Mouse (Mus musculus) hindbrain, embryonic 11.5 days (tissue): ENCODE results near the gene Cpt2. TPM values are rescaled to one million over a fixed set of nuclear protein-coding genes. Genes with fewer than 3 reads are reported as not detected.
A peak's percentile ranks its signal among the peaks of the same experiment; 100 is the strongest.

ENCODE experiments used
- ATAC-seq: fragments of 200-750 bp; cut with Nextera tagmentation; 2 replicates; pipeline ENCODE4 v1.8.0; 2017; ENCODE audit warnings: mild to moderate bottlenecking, moderate TSS enrichment, moderate library complexity; ENCODE audit not compliant: low FRiP score
- DNase-seq: peaks from one replicate; pipeline ENCODE4 v3.0.0-alpha.2; 2015; ENCODE audit warnings: low spot score
- H3K27ac ChIP-seq: fragments of 300-500 bp; sonication (generic); 2 replicates; pipeline ENCODE4 v1.5.1; 2014; ENCODE audit warnings: mild to moderate bottlenecking, low read depth, low read length
- H3K27me3 ChIP-seq: fragments of 300-500 bp; sonication (generic); 2 replicates; pipeline ENCODE4 v1.6.1; 2014; ENCODE audit warnings: mild to moderate bottlenecking, low read length, moderate library complexity, mixed read lengths; ENCODE audit not compliant: control insufficient read depth, insufficient read depth
- H3K36me3 ChIP-seq: fragments of 300-500 bp; sonication (generic); 2 replicates; pipeline ENCODE4 v1.6.1; 2014; ENCODE audit warnings: mild to moderate bottlenecking, low read length, moderate library complexity, mixed read lengths; ENCODE audit not compliant: control insufficient read depth, insufficient read depth
- H3K4me1 ChIP-seq: fragments of 300-500 bp; sonication (generic); replicated peaks from 2 replicates; pipeline ENCODE4 v1.6.1; 2014; ENCODE audit warnings: low read length, mixed read lengths; ENCODE audit not compliant: control insufficient read depth, insufficient read depth
- H3K4me2 ChIP-seq: fragments of 300-500 bp; sonication (generic); replicated peaks from 2 replicates; pipeline ENCODE4 v1.6.1; 2014; ENCODE audit warnings: mild to moderate bottlenecking, low read depth, low read length
- H3K4me3 ChIP-seq: fragments of 300-500 bp; sonication (generic); 2 replicates; pipeline ENCODE4 v1.5.1; 2014; ENCODE audit warnings: low read depth, low read length
- H3K9ac ChIP-seq: fragments of 300-500 bp; sonication (generic); 2 replicates; pipeline ENCODE4 v1.6.1; 2014; ENCODE audit warnings: low read depth, low read length
- H3K9me3 ChIP-seq: fragments of 300-500 bp; sonication (generic); 2 replicates; pipeline ENCODE4 v1.6.1; 2016; ENCODE audit warnings: low read length; ENCODE audit not compliant: control insufficient read depth
- WGBS: fragments of 180-500 bp; shearing (Covaris S2); extraction: QIAGEN DNeasy Blood & Tissue Kit; methylation state at CpG from one replicate; pipeline ENCODE4 v1.1.7; 2014; 5-methylcytosine and 5-hydroxymethylcytosine counted together
- polyA plus RNA-seq: library from polyadenylated mRNA; unstranded; fragments of >200 nt; fragmentation: Nextera tagmentation; extraction: Ambion mirVana; gene quantifications from 2 replicates; pipeline ENCODE4 v1.2.1, GENCODE M21; 2014

Gene Cpt2
- polyA plus RNA-seq, 1 experiment from 2014 or later = 34.0 TPM

DNA sequence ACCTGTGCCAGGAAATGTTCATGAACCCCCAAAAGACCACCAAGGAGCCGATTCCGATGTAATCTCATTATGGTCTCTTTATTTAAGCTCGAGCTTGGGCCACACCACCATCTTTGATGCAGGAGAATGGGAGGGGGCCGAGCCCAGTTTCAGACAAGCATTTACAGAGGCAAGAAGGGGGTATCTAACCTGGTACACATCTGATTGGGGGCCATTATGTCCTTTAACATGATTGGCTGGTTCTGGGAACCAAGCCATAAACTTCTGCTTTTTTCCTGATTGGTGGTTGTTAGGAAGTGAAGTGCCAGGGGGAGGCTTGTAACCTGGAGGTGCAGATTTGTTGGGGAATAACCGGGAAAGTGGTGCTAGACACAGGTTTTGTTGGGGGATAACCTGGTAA lies 32.3 kb upstream of the Cpt2 start:
- H3K9me3 ChIP-seq = no peaks in the 10 kb centered on the region
- ATAC-seq (no peak), DNase-seq (no peak)
- H3K4me2 ChIP-seq = no peak overlapping the region
- 83% methylated on average over 5 of the region's 5 CpGs for WGBS
- H3K27ac ChIP-seq = no peak overlapping the region
- no peaks in the 10 kb centered on the region for H3K4me1 ChIP-seq
- no peak overlapping the region for H3K4me3 ChIP-seq
- no peak overlapping the region for H3K9ac ChIP-seq
- H3K36me3 ChIP-seq = no peaks in the 10 kb centered on the region
- no peaks in the 10 kb centered on the region for H3K27me3 ChIP-seq

DNA sequence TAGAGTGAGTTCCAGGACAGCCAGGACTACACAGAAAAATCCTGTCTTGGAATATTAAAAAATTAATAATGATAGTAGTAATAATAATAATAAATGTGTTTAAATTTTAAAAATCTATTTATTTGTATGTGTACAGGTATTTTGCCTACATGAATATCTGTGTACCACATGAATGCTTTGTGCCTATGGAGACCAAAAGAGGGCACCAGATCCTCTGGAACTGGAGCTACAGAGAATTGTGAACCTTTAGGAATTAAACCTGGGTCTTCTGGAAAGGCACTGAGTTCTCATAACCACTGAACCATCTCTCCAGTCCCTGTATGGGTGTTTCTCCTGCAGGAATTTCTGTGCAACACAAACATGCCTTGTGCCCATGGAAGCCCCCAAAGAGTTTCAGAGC lies 29.4 kb upstream of the Cpt2 start:
- H3K4me1 ChIP-seq = no peaks in the 10 kb centered on the region
- H3K9me3 ChIP-seq = no peaks in the 10 kb centered on the region
- no peak for ATAC-seq
- DNase-seq = no peak
- no peak overlapping the region for H3K27ac ChIP-seq
- no peaks in the 10 kb centered on the region for H3K36me3 ChIP-seq
- no peaks in the 10 kb centered on the region for H3K27me3 ChIP-seq
- H3K4me2 ChIP-seq = no peak overlapping the region
- no peak overlapping the region for H3K9ac ChIP-seq
- no peak overlapping the region for H3K4me3 ChIP-seq

DNA sequence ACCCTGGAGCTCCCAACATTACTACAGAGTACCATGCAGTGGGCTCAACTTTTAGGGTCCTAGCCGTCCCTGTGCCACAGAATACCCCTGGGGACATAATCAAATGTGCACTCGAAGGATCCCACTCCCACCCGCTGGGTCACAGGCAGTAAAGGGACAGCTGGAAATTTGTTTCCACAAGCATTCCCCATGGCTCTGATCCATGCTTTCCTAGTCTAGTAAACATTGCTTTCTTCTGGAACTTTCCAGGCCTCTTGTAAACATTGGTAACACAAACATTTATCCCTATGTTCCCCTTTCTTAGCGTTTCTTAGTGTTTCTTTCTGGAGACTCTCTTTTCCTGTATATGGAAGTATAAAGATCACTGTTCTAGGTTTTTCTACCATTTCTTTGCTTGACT lies 26.5 kb upstream of the Cpt2 start:
- WGBS = 80% methylated on average over 4 of the region's 4 CpGs
- Histone ChIP-seq H3K4me3 (no peak overlapping the region), H3K4me1 (no peaks in the 10 kb centered on the region), H3K9ac (no peak overlapping the region), H3K27me3 (no peaks in the 10 kb centered on the region), H3K4me2 (no peak overlapping the region), H3K27ac (no peak overlapping the region), H3K9me3 (no peaks in the 10 kb centered on the region), H3K36me3 (no peaks in the 10 kb centered on the region)
- DNase-seq (no peak), ATAC-seq (no peak)

DNA sequence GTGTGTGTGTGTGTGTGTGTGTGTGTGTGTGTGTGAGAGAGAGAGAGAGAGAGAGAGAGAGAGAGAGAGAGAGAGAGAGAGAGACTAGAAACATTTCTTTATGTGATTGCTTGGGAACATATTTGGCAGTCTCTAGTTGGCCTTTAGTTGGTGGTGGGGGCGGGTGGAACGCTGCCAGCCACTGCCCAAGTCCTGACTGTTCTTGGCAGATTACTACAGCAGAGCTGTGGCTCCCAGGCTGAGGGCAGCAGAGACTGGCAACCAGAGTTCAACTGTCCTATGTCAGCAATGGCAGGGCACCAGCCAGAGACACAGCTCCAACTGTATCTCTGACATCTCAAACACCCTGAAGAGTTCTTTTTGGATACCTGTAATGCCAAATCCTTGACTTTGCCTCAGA lies 20.7 kb upstream of the Cpt2 start:
- Histone ChIP-seq H3K27ac (no peak overlapping the region), H3K9me3 (no peaks in the 10 kb centered on the region), H3K9ac (no peak overlapping the region), H3K4me3 (no peak overlapping the region), H3K4me1 (no peaks in the 10 kb centered on the region), H3K4me2 (no peak overlapping the region), H3K27me3 (no peaks in the 10 kb centered on the region), H3K36me3 (no peaks in the 10 kb centered on the region)
- ATAC-seq (no peak), DNase-seq (no peak)
- 78% methylated on average over 2 of the region's 2 CpGs for WGBS

DNA sequence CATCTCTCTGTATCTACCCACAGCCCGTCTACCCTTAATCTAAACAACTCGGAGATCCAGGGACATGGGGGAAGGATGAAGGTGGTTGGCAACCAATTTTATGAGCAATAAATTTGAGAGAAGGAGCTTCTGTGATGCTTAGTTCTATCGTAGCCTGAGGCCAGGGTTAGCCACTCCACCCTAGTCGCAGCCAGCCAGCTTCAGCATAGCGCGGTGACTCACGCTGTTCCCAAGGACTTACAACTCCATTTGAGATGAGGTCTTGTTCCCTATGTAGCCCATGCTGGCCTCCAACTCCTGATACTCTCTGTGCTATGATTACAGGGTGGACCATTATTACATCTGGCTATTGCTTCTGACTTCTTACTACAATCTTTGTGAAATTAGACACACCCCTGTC lies 19.3 kb upstream of the Cpt2 start:
- Histone ChIP-seq H3K9me3 (no peaks in the 10 kb centered on the region), H3K4me2 (no peak overlapping the region), H3K4me3 (no peak overlapping the region), H3K4me1 (no peaks in the 10 kb centered on the region), H3K36me3 (no peaks in the 10 kb centered on the region), H3K27me3 (no peaks in the 10 kb centered on the region), H3K27ac (no peak overlapping the region), H3K9ac (no peak overlapping the region)
- DNase-seq = no peak
- no peak for ATAC-seq
- WGBS = 92% methylated on average over 7 of the region's 7 CpGs

DNA sequence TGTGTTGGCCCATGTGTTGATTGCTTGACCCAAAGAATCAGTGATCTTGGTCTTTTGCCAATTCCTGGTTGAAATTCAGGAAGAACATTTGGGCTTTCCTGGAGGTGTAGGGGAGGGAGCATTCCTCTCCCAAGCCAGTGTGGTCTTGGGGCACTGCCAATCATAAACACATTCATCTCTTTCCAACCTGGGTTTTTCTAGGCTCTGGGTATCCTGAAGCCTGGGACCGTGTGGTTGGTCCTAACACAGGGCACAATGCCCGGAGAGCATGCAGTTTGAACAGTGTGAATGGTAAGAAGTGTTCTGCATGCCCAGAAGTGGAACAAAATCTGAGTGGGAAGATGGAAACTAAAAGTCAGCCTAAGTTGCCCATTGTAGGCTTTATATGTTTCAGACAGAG lies 14.7 kb upstream of the Cpt2 start:
- no peak for ATAC-seq
- no peak overlapping the region for H3K9ac ChIP-seq
- 84% methylated on average over 2 of the region's 2 CpGs for WGBS
- no peaks in the 10 kb centered on the region for H3K36me3 ChIP-seq
- H3K4me2 ChIP-seq = no peak overlapping the region
- H3K4me3 ChIP-seq = no peak overlapping the region
- DNase-seq = no peak
- H3K27ac ChIP-seq = no peak overlapping the region
- H3K27me3 ChIP-seq = no peaks in the 10 kb centered on the region
- no peaks in the 10 kb centered on the region for H3K4me1 ChIP-seq
- H3K9me3 ChIP-seq = no peaks in the 10 kb centered on the region

DNA sequence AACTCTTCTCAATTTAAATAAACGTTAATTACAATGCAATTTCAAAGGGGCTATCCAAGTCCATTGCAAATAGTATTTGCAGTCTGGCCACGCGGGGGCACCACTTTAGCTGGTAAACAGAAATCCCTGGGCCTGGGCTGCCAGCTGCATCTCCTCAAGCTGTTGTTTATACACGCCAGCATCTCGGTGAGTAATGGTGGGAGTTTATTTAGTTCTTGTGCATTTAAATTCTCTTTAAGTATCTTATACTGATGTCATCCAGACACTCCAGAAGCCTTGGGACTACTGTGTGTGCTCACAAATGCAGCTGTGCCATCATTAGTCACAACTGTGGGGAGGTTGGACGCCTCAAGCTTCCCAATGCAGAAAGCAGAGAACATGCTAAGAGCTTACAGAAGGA lies 13.9 kb upstream of the Cpt2 start:
- Histone ChIP-seq H3K27ac (no peak overlapping the region), H3K4me3 (no peak overlapping the region), H3K9ac (no peak overlapping the region), H3K27me3 (no peaks in the 10 kb centered on the region), H3K4me2 (no peak overlapping the region), H3K36me3 (no peaks in the 10 kb centered on the region), H3K9me3 (no peaks in the 10 kb centered on the region), H3K4me1 (no peaks in the 10 kb centered on the region)
- ATAC-seq = no peak
- peak; percentile 71 for DNase-seq
- 32% methylated on average over 6 of the region's 6 CpGs for WGBS

DNA sequence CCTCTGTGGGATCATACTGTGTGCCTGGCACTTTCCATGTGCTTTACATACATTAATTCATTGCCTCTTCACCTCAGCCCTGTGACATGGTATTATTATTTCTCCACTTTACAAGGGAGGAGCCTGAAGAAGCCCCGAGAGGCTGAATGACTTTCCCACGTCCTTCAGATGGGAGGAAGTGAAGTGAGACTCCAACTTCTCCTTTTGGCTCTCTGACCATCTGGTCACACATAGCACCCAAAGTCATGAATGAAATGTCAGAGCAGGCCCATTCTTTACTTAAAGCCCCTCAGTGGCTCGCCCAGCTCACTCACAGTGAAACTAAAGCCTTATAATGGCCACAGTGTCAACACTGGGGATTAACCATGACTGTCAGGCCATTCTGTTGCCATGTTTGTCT lies 11.8 kb upstream of the Cpt2 start:
- Histone ChIP-seq H3K4me2 (no peak overlapping the region), H3K9ac (no peak overlapping the region), H3K9me3 (no peaks in the 10 kb centered on the region), H3K27me3 (no peaks in the 10 kb centered on the region), H3K4me3 (no peak overlapping the region), H3K27ac (no peak overlapping the region), H3K4me1 (no peaks in the 10 kb centered on the region), H3K36me3 (no peaks in the 10 kb centered on the region)
- ATAC-seq (no peak), DNase-seq (no peak)
- WGBS = 79% methylated on average over 3 of the region's 3 CpGs

DNA sequence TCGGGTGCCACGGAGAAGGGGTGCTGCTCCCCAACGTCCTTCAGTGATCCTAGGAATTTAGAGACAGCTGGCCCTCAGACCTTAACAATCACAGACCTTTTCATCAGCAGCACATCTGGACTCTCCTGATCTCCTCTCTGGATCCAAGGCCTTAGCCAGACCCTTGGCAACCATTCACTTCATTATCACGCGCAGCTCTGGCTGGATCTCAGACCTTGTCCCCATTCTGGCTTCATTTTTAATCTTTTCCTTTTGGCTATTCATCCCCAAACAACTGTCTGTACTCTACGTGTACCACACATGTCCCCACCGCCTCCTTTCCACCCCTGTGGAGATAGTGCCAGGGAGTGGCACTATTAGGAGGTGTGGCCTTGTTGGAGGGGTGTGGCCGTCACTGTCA lies 9.8 kb upstream of the Cpt2 start:
- no peak overlapping the region for H3K27ac ChIP-seq
- DNase-seq = no peak
- no peak for ATAC-seq
- 85% methylated on average over 8 of the region's 8 CpGs for WGBS
- no peak overlapping the region for H3K9ac ChIP-seq
- H3K9me3 ChIP-seq = no peaks in the 10 kb centered on the region
- no peak overlapping the region for H3K4me2 ChIP-seq
- no peaks in the 10 kb centered on the region for H3K36me3 ChIP-seq
- H3K27me3 ChIP-seq = no peaks in the 10 kb centered on the region
- H3K4me1 ChIP-seq = no peaks in the 10 kb centered on the region
- H3K4me3 ChIP-seq = no peak overlapping the region
